Mouse (Mus musculus): ENCODE measurements around the gene Cib4. TPM values are rescaled to one million over a fixed set of nuclear protein-coding genes. Genes with fewer than 3 reads are reported as not detected.

Cib4 gene
- polyA plus RNA-seq, 1 experiment from 2014 or later: not detected

Other genes starting within 250 kb of the Cib4 start
- gene Otof, start 83.9 kb downstream of the Cib4 start, polyA plus RNA-seq (2014; fragmentation: Nextera tagmentation; extraction: Ambion mirVana): 2.7 and 3.3 TPM in 2 replicates
- 0.41 and 1.2 TPM in 2 replicates for gene 1700001C02Rik, start 79.8 kb downstream of the Cib4 start, polyA plus RNA-seq (2014; fragmentation: Nextera tagmentation; extraction: Ambion mirVana)
- gene Kcnk3, start 42.3 kb upstream of the Cib4 start, polyA plus RNA-seq (2014; fragmentation: Nextera tagmentation; extraction: Ambion mirVana): 4.7 and 6.6 TPM in 2 replicates
- gene Slc35f6, start 102.1 kb upstream of the Cib4 start, polyA plus RNA-seq (2014; fragmentation: Nextera tagmentation; extraction: Ambion mirVana): 26.6 and 33.9 TPM in 2 replicates
- 40.0 and 65.3 TPM in 2 replicates for gene Cenpa, start 120.9 kb upstream of the Cib4 start, polyA plus RNA-seq (2014; fragmentation: Nextera tagmentation; extraction: Ambion mirVana)
- 219 and 240 TPM in 2 replicates for gene Dpysl5, start 165.7 kb upstream of the Cib4 start, polyA plus RNA-seq (2014; fragmentation: Nextera tagmentation; extraction: Ambion mirVana)